Mouse (Mus musculus) heart, adult 2 months (tissue): ENCODE results near the gene Pnkd. TPM values are rescaled to one million over a fixed set of nuclear protein-coding genes. Genes with fewer than 3 reads are reported as not detected.

ENCODE experiments used
- DNase-seq, 2 experiments: peaks; one replicate each; pipeline ENCODE4 v3.0.0; 2021
- H3K27ac ChIP-seq: fragments of 200-600 bp; 2 replicates; pipeline ENCODE4 v1.8.1; 2022
- H3K27me3 ChIP-seq: fragments of 200-500 bp; 2 replicates; pipeline ENCODE4 v1.6.1; 2012; ENCODE audit warnings: mild to moderate bottlenecking, low read length, inconsistent platforms, mixed read lengths; ENCODE audit not compliant: control insufficient read depth, insufficient read depth
- H3K36me3 ChIP-seq: fragments of 200-500 bp; 2 replicates; pipeline ENCODE4 v1.6.1; 2012; ENCODE audit warnings: low read length, inconsistent platforms; ENCODE audit not compliant: control insufficient read depth, insufficient read depth
- H3K4me1 ChIP-seq: fragments of 200-500 bp; 2 replicates; pipeline ENCODE4 v1.6.1; 2011; ENCODE audit warnings: low read length; ENCODE audit not compliant: control insufficient read depth, insufficient read depth
- H3K4me3 ChIP-seq: fragments of 200-600 bp; 2 replicates; pipeline ENCODE4 v1.8.1; 2022
- H3K79me2 ChIP-seq: fragments of 200-500 bp; replicated peaks from 2 replicates; pipeline ENCODE4 v1.6.1; 2012; ENCODE audit warnings: mild to moderate bottlenecking, inconsistent platforms, low read length, moderate library complexity, mixed read lengths; ENCODE audit not compliant: control insufficient read depth, insufficient read depth
- H3K9ac ChIP-seq: fragments of 200-500 bp; 2 replicates; pipeline ENCODE4 v1.6.1; 2012; ENCODE audit warnings: low read depth, mild to moderate bottlenecking, control low read depth, inconsistent platforms, low read length, mixed read lengths
- CTCF ChIP-seq: fragments of 200-600 bp; IDR thresholded peaks from 2 replicates; pipeline ENCODE4 v1.8.1; 2022; ENCODE audit warnings: antibody characterized with exemption, mild to moderate bottlenecking, moderate library complexity
- EP300 ChIP-seq: fragments of 200-500 bp; IDR thresholded peaks from 2 replicates; pipeline ENCODE4 v1.6.1; 2011; ENCODE audit warnings: low read depth, low read length, control low read depth; ENCODE audit not compliant: insufficient read depth
- POLR2A ChIP-seq: fragments of 200-500 bp; IDR thresholded peaks from 2 replicates; pipeline ENCODE4 v1.6.1; 2011; ENCODE audit warnings: mild to moderate bottlenecking, low read depth, low read length, control low read depth; ENCODE audit not compliant: insufficient read depth
- WGBS: fragments of 180-500 bp; shearing (Covaris S2); methylation state at CpG from one replicate; pipeline ENCODE4 v1.1.7; 2018; 5-methylcytosine and 5-hydroxymethylcytosine counted together
- intact Hi-C: fragments of 180-260 bp; cut with DNase I; formaldehyde crosslinking; loops from one replicate; pipeline ENCODE4 v1.15.1; 2025
- polyA plus RNA-seq: library from polyadenylated mRNA; depleted of rRNA; stranded (reverse); fragments of >200 nt; gene quantifications from 2 replicates; pipeline ENCODE4 v1.2.3, GENCODE M21; 2012
- total RNA-seq, 2 experiments: library from RNA; stranded (reverse); gene quantifications; 2 replicates each; pipeline ENCODE4 v1.2.3; 2021

The Pnkd gene
- total and polyA plus RNA-seq, 3 experiments, result 113 to 140 (median 126) TPM

GRCm38 (mm10) chr1:74271659-74272058 lies 13.1 kb upstream of the Pnkd start:
- no peak for DNase-seq
- peaks cover 2% of the 10 kb centered on the region; the same call in 1 of the 2 replicates for H3K4me1 ChIP-seq
- intact Hi-C loops, result no loop called here

GRCm38 (mm10) chr1:74275015-74275414 lies 9.7 kb upstream of the Pnkd start:
- intact Hi-C loops, result no loop called here
- Histone ChIP-seq H3K36me3 (no peaks in the 10 kb centered on the region), H3K4me3 (no peak overlapping the region), H3K4me1 (peaks cover 2% of the 10 kb centered on the region; the same call in 1 of the 2 replicates), H3K9ac (no peak overlapping the region), H3K79me2 (no peaks in the 10 kb centered on the region), H3K27ac (no peak overlapping the region), H3K27me3 (no peaks in the 10 kb centered on the region)
- WGBS, result 30% methylated on average over 9 of the region's 9 CpGs
- DNase-seq, result no peak
- TF ChIP-seq CTCF (no peak), POLR2A (no peak), EP300 (no peak)

More at GRCm38 (mm10) chr1:74271659-74272058, 13.1 kb upstream of the Pnkd start:
- H3K27me3 ChIP-seq, result no peaks in the 10 kb centered on the region
- no peaks in the 10 kb centered on the region for H3K79me2 ChIP-seq
- TF ChIP-seq POLR2A, result no peak
- no peak for TF ChIP-seq EP300
- TF ChIP-seq CTCF, result no peak
- no peak overlapping the region for H3K27ac ChIP-seq
- no peak overlapping the region for H3K9ac ChIP-seq
- H3K4me3 ChIP-seq, result no peak overlapping the region
- H3K36me3 ChIP-seq, result peaks cover 2% of the 10 kb centered on the region; the same call in 1 of the 2 replicates
- WGBS, result 26% methylated on average over 4 of the region's 4 CpGs

- Histone ChIP-seq H3K79me2 (no peaks in the 10 kb centered on the region), H3K4me1 (peaks cover 2% of the 10 kb centered on the region; the same call in 1 of the 2 replicates), H3K27me3 (no peaks in the 10 kb centered on the region), H3K36me3 (no peaks in the 10 kb centered on the region), H3K9ac (no peak overlapping the region), H3K4me3 (no peak overlapping the region), H3K27ac (no peak overlapping the region)
- TF ChIP-seq CTCF, result no peak
- TF ChIP-seq EP300, result no peak
- no peak for TF ChIP-seq POLR2A
- intact Hi-C loops, result no loop called here
- DNase-seq, result no peak
- WGBS, result 70% methylated on average over 6 of the region's 6 CpGs
These were observed 7.7 kb upstream of the Pnkd start for GRCm38 (mm10) chr1:74277041-74277440.

GRCm38 (mm10) chr1:74277883-74278537 lies 6.7 kb upstream of the Pnkd start:
- Histone ChIP-seq H3K79me2 (no peaks in the 10 kb centered on the region), H3K36me3 (no peaks in the 10 kb centered on the region), H3K9ac (no peak overlapping the region), H3K27me3 (no peaks in the 10 kb centered on the region), H3K4me1 (peaks cover 2% of the 10 kb centered on the region; the same call in 1 of the 2 replicates), H3K4me3 (no peak overlapping the region), H3K27ac (no peak overlapping the region)
- TF ChIP-seq POLR2A, result no peak
- TF ChIP-seq EP300, result no peak
- no peak for TF ChIP-seq CTCF
- WGBS, result 58% methylated on average over 8 of the region's 8 CpGs
- intact Hi-C loops, result no loop called here
- DNase-seq, result no peak

- Histone ChIP-seq H3K27ac (no peak within 1 kb of the TSS), H3K9ac (no peak within 1 kb of the TSS), H3K79me2 (no peaks in the 10 kb centered on the region), H3K36me3 (no peaks in the 10 kb centered on the region), H3K4me1 (peaks cover 2% of the 10 kb centered on the region; the same call in 1 of the 2 replicates), H3K27me3 (no peaks in the 10 kb centered on the region), H3K4me3 (no peak within 1 kb of the TSS)
- TF ChIP-seq EP300 (no peak), POLR2A (no peak), CTCF (no peak)
- DNase-seq, result no peak
- 90% methylated on average over 10 of the region's 10 CpGs for WGBS
- intact Hi-C loops, result no loop called here
These were observed 6.2 kb upstream of the Pnkd start, which contains the start of gene Gpbar1 for GRCm38 (mm10) chr1:74278538-74278937. Gene Gpbar1 (plus strand): TSS chr1:74278550.

- 90% methylated on average over 11 of the region's 11 CpGs for WGBS
- no peak overlapping the region for H3K27ac ChIP-seq
- H3K4me1 ChIP-seq, result peaks cover 4% of the 10 kb centered on the region
- TF ChIP-seq CTCF, result no peak
- TF ChIP-seq EP300, result no peak
- no peak for TF ChIP-seq POLR2A
- no peaks in the 10 kb centered on the region for H3K27me3 ChIP-seq
- H3K79me2 ChIP-seq, result no peaks in the 10 kb centered on the region
- H3K9ac ChIP-seq, result no peak overlapping the region
- H3K4me3 ChIP-seq, result no peak overlapping the region
- intact Hi-C loops, result no loop called here
- no peaks in the 10 kb centered on the region for H3K36me3 ChIP-seq
- DNase-seq, result no peak
These were observed 5.7 kb upstream of the Pnkd start for GRCm38 (mm10) chr1:74278988-74279387.
